Mouse (Mus musculus) thymus, postnatal 36 days (tissue): ENCODE measurements around the gene Ppm1m.

Experiments used
- DNase-seq, 2 experiments: peaks; one replicate each; pipeline ENCODE4 v3.0.0; 2022; ENCODE audit warnings: mixed read lengths in 2 of 2

Ppm1m gene

DNA sequence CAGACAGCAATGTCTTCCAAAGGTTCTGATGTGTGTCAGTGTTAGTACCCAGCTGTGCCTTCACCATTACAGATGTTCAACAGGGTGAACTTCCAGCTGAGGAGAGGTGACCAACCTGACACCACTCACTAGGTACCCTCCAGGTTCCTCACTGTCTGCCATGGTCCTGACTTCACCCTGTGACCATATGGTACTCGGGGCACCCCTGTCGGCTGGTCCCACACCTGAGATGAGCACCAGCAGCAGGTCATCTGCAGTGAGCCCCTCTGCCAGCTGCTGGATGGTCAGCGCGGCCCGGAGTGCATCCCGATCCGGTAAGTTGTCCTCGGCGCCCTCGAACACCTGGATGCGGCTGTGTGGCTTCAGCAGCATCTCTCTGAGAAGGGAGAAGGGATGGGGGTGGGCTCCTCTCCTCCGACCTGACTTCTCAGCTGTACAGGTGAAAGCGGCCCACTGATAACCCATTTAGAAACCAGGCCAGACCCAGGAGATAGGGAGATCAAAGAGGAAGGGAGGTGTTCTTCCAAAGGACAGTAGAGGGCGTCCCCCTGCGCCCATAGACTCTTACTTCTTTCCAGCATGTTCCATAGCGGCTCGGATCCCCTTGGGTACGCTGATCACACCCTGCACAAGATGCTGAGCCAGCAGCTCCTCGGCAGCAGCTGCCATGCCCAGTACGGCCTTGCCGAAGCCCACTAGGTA, 42.5 kb downstream of the Ppm1m start:
- no peak for DNase-seq

DNA sequence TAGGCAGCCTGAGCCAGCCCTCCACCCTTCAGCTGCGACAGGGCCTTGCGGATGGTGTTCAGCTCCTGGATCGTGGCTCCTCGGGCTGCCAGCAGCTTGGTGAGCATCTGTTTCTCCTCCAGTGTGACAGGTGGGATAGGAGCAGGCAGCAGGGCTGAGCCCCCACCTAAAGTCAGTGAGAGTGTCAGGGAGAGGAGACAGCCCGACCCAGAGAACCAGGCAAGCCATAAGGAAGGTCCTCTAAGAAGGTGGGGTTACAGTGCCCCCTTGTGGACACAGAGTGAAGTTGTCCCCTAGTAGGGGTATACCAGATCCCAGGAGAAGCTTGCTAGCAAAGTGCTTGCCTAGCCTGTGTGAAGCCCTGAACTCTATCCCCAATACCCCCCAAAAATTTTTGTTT, 43.1 kb downstream of the Ppm1m start:
- peak; percentile 34 to 40 for DNase-seq

DNA sequence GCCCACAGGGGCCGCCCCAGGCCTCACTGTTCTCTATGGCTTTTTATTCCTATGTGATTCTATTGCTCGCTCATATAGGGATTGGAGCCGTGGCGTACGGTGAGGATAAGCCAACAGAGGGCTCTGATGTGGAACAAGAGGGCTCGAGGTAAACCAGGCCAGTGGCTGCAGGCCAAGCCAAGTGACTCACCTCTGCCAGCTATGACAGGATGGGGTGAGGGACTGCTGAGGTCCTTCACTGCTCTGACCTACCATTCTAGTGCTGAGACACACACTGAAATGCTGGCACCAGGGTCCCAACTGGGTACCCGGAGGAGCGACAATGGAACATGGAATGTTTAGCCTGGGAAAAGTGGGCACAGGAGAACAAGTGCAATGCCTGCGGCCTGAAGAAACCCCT, 45.4 kb downstream of the Ppm1m start:
- no peak for DNase-seq

DNA sequence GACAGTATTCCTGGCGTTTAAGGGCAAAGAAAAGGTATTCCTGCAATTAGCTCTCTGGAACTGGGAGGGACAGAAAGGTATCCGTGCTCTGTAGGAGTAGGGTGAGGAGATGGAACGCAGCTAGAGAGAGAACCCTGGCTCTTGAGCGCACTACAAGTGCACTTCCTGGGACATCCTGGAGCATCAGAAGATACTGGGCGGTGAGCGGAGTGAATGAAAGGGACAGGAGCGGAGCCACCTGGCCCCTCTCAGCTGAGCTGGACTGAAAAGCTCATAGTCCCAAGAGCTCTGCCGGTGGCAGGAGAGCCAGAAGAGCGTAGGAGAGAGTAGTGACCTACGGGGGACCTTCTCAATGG, 50.2 kb downstream of the Ppm1m start:
- DNase-seq: no peak

GRCm38 (mm10) chr9:106148541-106149398, 50.8 kb downstream of the Ppm1m start:
- no peak for DNase-seq

DNA sequence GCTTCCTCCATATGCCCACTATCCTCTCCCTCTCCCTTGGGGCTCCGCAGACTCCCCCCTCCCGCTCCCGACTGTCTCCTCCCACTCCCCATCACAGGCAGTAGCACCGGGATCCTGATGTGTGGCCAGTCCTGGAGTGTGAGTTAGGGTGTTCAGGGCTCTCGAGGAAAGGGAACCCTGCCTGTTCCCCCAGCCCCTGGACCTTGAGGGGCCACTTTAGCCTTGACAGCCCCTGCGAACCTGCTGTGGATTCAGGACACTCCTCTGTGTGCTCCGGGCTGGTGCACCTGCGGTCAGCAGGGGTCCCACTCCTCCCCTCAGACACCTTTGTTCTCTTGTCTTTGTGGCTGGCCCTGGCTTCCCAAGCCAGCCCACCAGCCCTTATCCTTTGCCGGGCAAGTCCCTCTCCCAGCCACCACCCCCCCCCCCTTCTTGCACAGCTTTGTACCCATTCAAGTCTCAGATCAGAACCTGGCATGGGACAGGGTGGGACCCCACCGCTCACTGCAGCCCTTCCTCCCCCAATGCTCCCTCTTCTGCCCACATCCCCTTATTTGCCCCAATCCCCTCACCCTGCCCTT, 51.6 kb downstream of the Ppm1m start:
- DNase-seq: no peak

GRCm38 (mm10) chr9:106147281-106147680, 52.3 kb downstream of the Ppm1m start:
- no peak for DNase-seq

DNA sequence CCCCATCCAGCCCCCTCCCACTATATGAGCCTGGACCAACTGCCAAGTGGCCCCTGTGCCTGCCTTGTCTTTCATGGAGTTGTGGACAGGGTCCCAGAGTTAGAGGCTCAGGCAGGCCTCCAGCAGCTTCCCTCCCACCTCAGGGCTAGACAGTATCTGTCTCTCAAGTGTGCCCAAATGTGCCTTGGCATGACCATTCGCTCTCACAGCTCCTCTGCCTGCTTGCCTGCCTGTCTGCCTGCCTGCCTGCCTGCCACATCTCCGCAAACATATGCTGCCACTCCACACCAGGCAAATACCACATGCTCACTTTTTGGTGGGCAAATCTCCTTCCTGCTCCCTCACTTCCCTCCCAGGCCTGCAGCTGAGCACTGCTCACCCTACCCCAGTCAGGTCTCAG, 54.0 kb downstream of the Ppm1m start:
- no peak for DNase-seq
